Mouse (Mus musculus): ENCODE results near the gene Acot11.

DNA sequence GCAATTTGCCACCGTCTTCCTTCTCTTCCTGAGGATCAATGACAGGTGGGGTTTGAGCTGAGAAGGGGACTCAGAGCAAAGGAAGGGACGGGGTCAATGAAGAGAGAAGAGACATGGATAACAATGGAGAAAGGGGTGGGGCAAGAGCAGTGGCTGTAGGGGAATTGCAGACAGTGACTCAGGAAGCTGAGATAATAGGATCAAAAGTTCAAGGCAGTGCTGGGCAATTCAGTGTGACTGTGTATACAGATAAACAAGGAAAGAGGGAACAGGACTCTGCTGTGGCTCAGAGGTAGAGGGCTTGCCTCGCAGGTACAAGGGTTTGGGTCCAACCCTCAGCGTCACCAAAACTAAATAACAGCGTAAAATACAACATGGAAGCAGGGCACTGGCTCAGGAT, 96.8 kb downstream of the Acot11 start:
- TF ChIP-seq GATA1 (IDR thresholded peaks at IDR 0.05; ENCODE audit: borderline replicate concordance, low read length): no peak
- no peak for TF ChIP-seq FLI1 (IDR thresholded peaks at IDR 0.05; ENCODE audit: low read length)

Data from megakaryocyte, embryonic 14.5 days (primary cell).